Mouse (Mus musculus): ENCODE data around the gene Nme8. TPM values are rescaled to one million over a fixed set of nuclear protein-coding genes. Genes with fewer than 3 reads are reported as not detected.

Nme8 gene
- total RNA-seq (2023), result under 1 TPM in 1 of 2 experiments, not detected in 1; 0.20 TPM

DNA sequence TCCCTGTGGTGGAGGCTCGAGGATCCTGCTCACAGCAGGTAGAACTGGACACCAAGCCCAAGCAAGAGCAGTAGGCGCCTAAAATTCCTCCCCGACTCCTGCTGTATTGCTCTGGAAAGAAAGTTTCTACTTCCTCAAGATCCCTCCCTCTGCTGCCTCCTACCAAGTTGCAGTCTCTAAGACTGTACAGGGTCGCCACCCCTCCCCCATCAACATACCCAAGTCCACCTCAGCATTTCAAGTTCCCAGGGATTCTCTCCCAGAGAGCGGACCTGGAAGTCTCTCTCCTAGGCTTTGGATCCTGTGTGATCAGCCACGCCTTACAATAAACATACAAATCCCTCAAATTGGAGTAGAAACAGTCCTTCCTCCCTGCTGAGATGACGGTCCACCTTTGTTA, at the start of gene Nme8:
TSS of gene Nme8 (minus strand) at position 5 of the 400 bp plus-strand sequence.

DNA sequence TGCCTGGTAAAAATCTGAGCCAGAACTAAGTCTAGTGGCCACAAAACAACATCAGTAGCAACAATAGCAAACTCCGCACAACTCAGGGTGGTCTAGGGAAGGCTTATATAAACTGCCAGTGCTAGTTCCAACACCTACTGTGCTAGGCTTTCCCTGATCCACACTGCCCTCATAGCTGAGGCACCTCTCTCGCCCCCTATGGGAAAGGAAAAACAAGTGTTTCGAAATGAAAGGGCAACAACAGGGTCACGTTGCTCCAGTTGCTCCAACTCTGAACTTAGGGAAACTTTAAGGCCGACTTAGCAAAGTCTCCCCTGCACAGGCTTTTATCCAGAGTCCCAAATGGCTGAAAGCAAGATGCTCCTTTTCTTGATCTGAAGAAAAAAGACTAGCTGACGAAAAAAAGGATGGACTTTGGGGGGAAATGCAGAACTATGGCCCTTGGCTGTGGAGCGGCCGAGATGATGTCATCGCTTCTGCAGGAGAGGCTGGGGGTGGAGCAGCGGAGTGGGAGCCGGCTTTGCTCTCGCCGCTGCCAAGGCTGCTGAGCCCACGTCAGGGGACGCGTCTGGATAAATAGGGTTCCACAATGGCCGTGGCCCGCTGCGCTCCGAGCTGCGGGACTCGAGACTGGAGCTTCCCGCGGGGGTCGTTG, 74.9 kb downstream of the Nme8 start, which contains the start of gene Sfrp4:
TSS of gene Sfrp4 (plus strand) at position 532 of the 655 bp plus-strand sequence.

DNA sequence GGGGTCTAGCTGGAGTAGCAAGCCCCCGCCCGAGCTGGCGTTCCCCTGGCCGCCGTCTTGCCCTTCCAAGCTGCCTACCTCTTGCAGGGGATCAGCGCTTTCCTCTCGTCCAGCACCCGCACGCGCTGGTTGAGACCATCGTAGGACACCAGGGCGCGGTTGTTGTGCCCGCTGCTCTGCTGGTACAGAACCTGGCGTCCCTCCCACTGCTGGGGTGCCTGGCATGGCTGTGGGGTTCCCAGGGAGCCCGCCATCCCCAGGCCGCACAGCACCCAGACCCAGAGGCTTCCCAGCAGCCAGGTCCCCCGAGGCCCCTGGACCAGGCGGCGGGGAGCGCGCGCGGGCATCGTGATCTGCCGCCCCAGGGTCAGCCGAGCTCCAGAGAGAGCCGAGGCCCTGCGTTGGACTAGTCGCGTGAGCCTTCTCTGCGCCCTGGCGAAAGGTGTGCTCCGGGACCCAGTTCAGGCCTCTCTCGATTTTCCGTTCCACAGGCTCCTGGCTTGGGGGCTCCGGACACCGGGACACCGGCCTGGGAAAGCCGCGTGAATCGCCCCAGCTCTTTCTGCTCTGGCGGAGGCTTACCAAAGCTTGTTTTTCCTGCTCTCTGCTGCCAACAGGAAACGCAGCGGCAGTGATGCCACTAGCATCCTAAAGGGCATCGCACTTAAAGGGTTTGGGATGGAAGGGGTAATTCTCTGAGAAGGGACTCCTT, 78.2 kb downstream of the Nme8 start, which contains the start of gene Epdr1:
TSS of gene Epdr1 (minus strand) at position 712 of the 712 bp plus-strand sequence.

Other genes starting within 250 kb of the Nme8 start
- gene Epdr1, start 77.9 kb downstream of the Nme8 start, total RNA-seq (2023), result 1 to 10 TPM; 2.2 to 2.4 TPM
- gene Sfrp4, start 74.7 kb downstream of the Nme8 start, total RNA-seq (2023), result under 1 TPM; 0.29 to 0.47 TPM
- gene Gpr141, start 126.5 kb upstream of the Nme8 start, total RNA-seq (2023), result 100 to 1,000 TPM; 127 to 136 TPM

Data from neutrophil, adult 59 days (primary cell).